Mouse (Mus musculus): Measurements from ENCODE around the gene 1700067K01Rik.
A peak's percentile ranks its signal among the peaks of the same experiment; 100 is the strongest.

Gene 1700067K01Rik

GRCm38 (mm10) chr8:84001281-84002000, at the start of gene 1700067K01Rik:
TSS of gene 1700067K01Rik (plus strand) at chr8:84001502.
- DNase-seq: no peak

GRCm38 (mm10) chr8:83954749-83955105, 46.6 kb upstream of the 1700067K01Rik start:
- no peak for DNase-seq

GRCm38 (mm10) chr8:83955106-83955957, 46.0 kb upstream of the 1700067K01Rik start, which contains the start of the genes Gm10644 and Asf1b:
TSS of gene Gm10644 (minus strand) at chr8:83955205.
TSS of gene Asf1b (plus strand) at chr8:83955507.
- peak; percentile 99 for DNase-seq

- DNase-seq: no peak
Observed at GRCm38 (mm10) chr8:83955958-83956218, 45.4 kb upstream of the 1700067K01Rik start.

- no peak for DNase-seq
Observed at GRCm38 (mm10) chr8:83956789-83957188, 44.5 kb upstream of the 1700067K01Rik start.

GRCm38 (mm10) chr8:83964015-83964765, 37.1 kb upstream of the 1700067K01Rik start:
- DNase-seq: no peak

- DNase-seq: no peak
Observed at GRCm38 (mm10) chr8:83967701-83968100, 33.6 kb upstream of the 1700067K01Rik start.

GRCm38 (mm10) chr8:83971121-83971520, 30.2 kb upstream of the 1700067K01Rik start:
- no peak for DNase-seq

- no peak for DNase-seq
Observed at GRCm38 (mm10) chr8:83971661-83972060, 29.6 kb upstream of the 1700067K01Rik start.

- peak; percentile 99 for DNase-seq
Observed at GRCm38 (mm10) chr8:83972150-83973120, 28.9 kb upstream of the 1700067K01Rik start, which contains the start of gene Prkaca. TSS of gene Prkaca (plus strand) at chr8:83972993.

- no peak for DNase-seq
Observed at GRCm38 (mm10) chr8:83973161-83974031, 27.9 kb upstream of the 1700067K01Rik start.

- no peak for DNase-seq
Observed at GRCm38 (mm10) chr8:83974521-83974920, 26.8 kb upstream of the 1700067K01Rik start.

- DNase-seq: no peak
Observed at GRCm38 (mm10) chr8:83976101-83976630, 25.1 kb upstream of the 1700067K01Rik start.

GRCm38 (mm10) chr8:83976779-83977350, 24.4 kb upstream of the 1700067K01Rik start:
- peak; percentile 39 for DNase-seq

- no peak for DNase-seq
Observed at GRCm38 (mm10) chr8:83977646-83978045, 23.7 kb upstream of the 1700067K01Rik start.

- no peak for DNase-seq
Observed at GRCm38 (mm10) chr8:83978200-83978599, 23.1 kb upstream of the 1700067K01Rik start.

- DNase-seq: no peak
Observed at GRCm38 (mm10) chr8:83980250-83980649, 21.1 kb upstream of the 1700067K01Rik start.

- DNase-seq: no peak
Observed at GRCm38 (mm10) chr8:83980845-83981244, 20.5 kb upstream of the 1700067K01Rik start.

GRCm38 (mm10) chr8:83981533-83981932, 19.8 kb upstream of the 1700067K01Rik start:
- DNase-seq: no peak

- no peak for DNase-seq
Observed at GRCm38 (mm10) chr8:83982449-83982848, 18.9 kb upstream of the 1700067K01Rik start.

All from right cerebral cortex, postnatal 14 days (tissue).